Mouse (Mus musculus): ENCODE data around the gene Zfp648.

DNA sequence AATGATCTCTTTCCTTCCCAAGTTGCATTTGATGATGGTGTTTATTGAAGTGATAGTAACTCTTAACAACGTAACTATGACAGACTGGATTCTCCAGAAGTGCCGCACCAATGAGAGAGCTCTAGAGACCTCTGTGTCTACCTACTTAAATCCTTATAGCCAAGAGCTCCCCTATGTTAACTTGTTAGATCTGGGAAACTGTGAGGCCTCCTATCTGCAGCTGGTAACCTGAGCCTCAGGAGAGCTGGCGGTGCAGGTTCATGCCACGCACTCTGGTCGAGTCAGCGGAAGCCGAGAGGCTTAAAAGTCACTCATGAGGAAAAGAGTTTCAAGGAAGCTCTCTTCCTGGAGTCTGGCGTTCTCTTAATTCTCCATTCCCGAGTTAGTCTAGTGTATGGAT is 33.8 kb downstream of the Zfp648 start:
- TF ChIP-seq CTCF (conservative IDR thresholded peaks at IDR 0.05 in 1 of 2, IDR thresholded peaks at IDR 0.05 in 1 of 2; ENCODE audit: low read depth in 2 of 2, low read length in 2 of 2) (no peak), MAX (IDR thresholded peaks at IDR 0.05; ENCODE audit: low read length) (no peak), CHD1 (IDR thresholded peaks at IDR 0.05; ENCODE audit: low read depth, low read length) (no peak), MAFK (IDR thresholded peaks at IDR 0.05; ENCODE audit: insufficient replicate concordance, low read length) (no peak), ETS1 (conservative IDR thresholded peaks at IDR 0.05; ENCODE audit: low read depth, low read length) (no peak), POLR2A (IDR thresholded peaks at IDR 0.05; ENCODE audit: low read depth, low read length) (no peak), MYC (IDR thresholded peaks at IDR 0.05; ENCODE audit: low read depth, low read length) (no peak), TCF12 (IDR thresholded peaks at IDR 0.05; ENCODE audit: low read depth, low read length) (no peak), EP300 (IDR thresholded peaks at IDR 0.05; ENCODE audit: low read length) (no peak), GABPA (IDR thresholded peaks at IDR 0.05; ENCODE audit: insufficient replicate concordance, low read depth, low read length) (no peak), MEF2A (IDR thresholded peaks at IDR 0.05; ENCODE audit: borderline replicate concordance, low read depth, low read length) (no peak), ZC3H11A (IDR thresholded peaks at IDR 0.05; ENCODE audit: low read depth, low read length) (no peak), CHD2 (IDR thresholded peaks at IDR 0.05; ENCODE audit: low read length) (no peak)

Measured in CH12.LX (cell line).